Mouse (Mus musculus): ENCODE measurements around the gene Ash1l. TPM values are rescaled to one million over a fixed set of nuclear protein-coding genes. Genes with fewer than 3 reads are reported as not detected.

Gene Ash1l
- polyA plus RNA-seq, 1 experiment = 5.4 TPM

- Histone ChIP-seq H3K79me2 (ENCODE audit: control insufficient read depth, insufficient read depth) (no peaks in the 10 kb centered on the region), H3K79me3 (ENCODE audit: low read depth) (no peaks in the 10 kb centered on the region), H3ac (ENCODE audit: control insufficient read depth, insufficient read length, low read depth) (no peak overlapping the region), H3K4me3 (ENCODE audit: insufficient read depth, poor library complexity, severe bottlenecking) (no peak overlapping the region), H3K27me3 (ENCODE audit: control insufficient read depth, insufficient read depth, insufficient read length) (no peaks in the 10 kb centered on the region), H3K36me3 (ENCODE audit: control insufficient read depth, insufficient read depth) (peaks cover 67% of the 10 kb centered on the region)
- no peak for TF ChIP-seq CEBPB (IDR thresholded peaks at IDR 0.05; ENCODE audit: low read depth)
- no peak for TF ChIP-seq MYOG (IDR thresholded peaks at IDR 0.05; ENCODE audit: control insufficient read depth, extremely low read depth, insufficient read length)
- no peak for TF ChIP-seq MAX (IDR thresholded peaks at IDR 0.05)
- no peak for TF ChIP-seq MYOD1 (IDR thresholded peaks at IDR 0.05; ENCODE audit: control insufficient read depth, insufficient read length, low read depth)
- TF ChIP-seq USF1 (IDR thresholded peaks at IDR 0.05; ENCODE audit: low read depth) = no peak
- no peak for TF ChIP-seq FOSL1 (IDR thresholded peaks at IDR 0.05; ENCODE audit: insufficient read depth, low read length, poor library complexity, severe bottlenecking)
- TF ChIP-seq CTCF (IDR thresholded peaks at IDR 0.05; ENCODE audit: control insufficient read depth, insufficient read depth, insufficient read length) = no peak
Measured at GRCm38 (mm10) chr3:88923989-88924591, 26.3 kb upstream of the Ash1l start.

GRCm38 (mm10) chr3:88925651-88926050, 24.8 kb upstream of the Ash1l start:
- Histone ChIP-seq H3K27me3 (ENCODE audit: control insufficient read depth, insufficient read depth, insufficient read length) (no peaks in the 10 kb centered on the region), H3ac (ENCODE audit: control insufficient read depth, insufficient read length, low read depth) (no peak overlapping the region), H3K36me3 (ENCODE audit: control insufficient read depth, insufficient read depth) (peaks cover 79% of the 10 kb centered on the region), H3K79me3 (ENCODE audit: low read depth) (no peaks in the 10 kb centered on the region), H3K79me2 (ENCODE audit: control insufficient read depth, insufficient read depth) (no peaks in the 10 kb centered on the region), H3K4me3 (ENCODE audit: insufficient read depth, poor library complexity, severe bottlenecking) (no peak overlapping the region)
- TF ChIP-seq CEBPB (IDR thresholded peaks at IDR 0.05; ENCODE audit: low read depth) (no peak), CTCF (IDR thresholded peaks at IDR 0.05; ENCODE audit: control insufficient read depth, insufficient read depth, insufficient read length) (no peak), USF1 (IDR thresholded peaks at IDR 0.05; ENCODE audit: low read depth) (no peak), MAX (IDR thresholded peaks at IDR 0.05) (no peak), MYOD1 (IDR thresholded peaks at IDR 0.05; ENCODE audit: control insufficient read depth, insufficient read length, low read depth) (no peak), FOSL1 (IDR thresholded peaks at IDR 0.05; ENCODE audit: insufficient read depth, low read length, poor library complexity, severe bottlenecking) (no peak), MYOG (IDR thresholded peaks at IDR 0.05; ENCODE audit: control insufficient read depth, extremely low read depth, insufficient read length) (no peak)

- Histone ChIP-seq H3K36me3 (ENCODE audit: control insufficient read depth, insufficient read depth) (peaks cover 69% of the 10 kb centered on the region), H3K4me3 (ENCODE audit: insufficient read depth, poor library complexity, severe bottlenecking) (no peak overlapping the region), H3K79me2 (ENCODE audit: control insufficient read depth, insufficient read depth) (no peaks in the 10 kb centered on the region), H3K79me3 (ENCODE audit: low read depth) (no peaks in the 10 kb centered on the region), H3ac (ENCODE audit: control insufficient read depth, insufficient read length, low read depth) (no peak overlapping the region), H3K27me3 (ENCODE audit: control insufficient read depth, insufficient read depth, insufficient read length) (no peaks in the 10 kb centered on the region)
- TF ChIP-seq MYOD1 (IDR thresholded peaks at IDR 0.05; ENCODE audit: control insufficient read depth, insufficient read length, low read depth) (no peak), CTCF (IDR thresholded peaks at IDR 0.05; ENCODE audit: control insufficient read depth, insufficient read depth, insufficient read length) (no peak)
Measured at GRCm38 (mm10) chr3:88929501-88929900, 20.9 kb upstream of the Ash1l start.

GRCm38 (mm10) chr3:88939071-88939470, 11.4 kb upstream of the Ash1l start:
- peaks cover 41% of the 10 kb centered on the region for H3K36me3 ChIP-seq (ENCODE audit: control insufficient read depth, insufficient read depth)
- no peak for TF ChIP-seq CEBPB (IDR thresholded peaks at IDR 0.05; ENCODE audit: low read depth)
- TF ChIP-seq MYOG (IDR thresholded peaks at IDR 0.05; ENCODE audit: control insufficient read depth, extremely low read depth, insufficient read length) = no peak
- TF ChIP-seq FOSL1 (IDR thresholded peaks at IDR 0.05; ENCODE audit: insufficient read depth, low read length, poor library complexity, severe bottlenecking) = no peak
- TF ChIP-seq MYOD1 (IDR thresholded peaks at IDR 0.05; ENCODE audit: control insufficient read depth, insufficient read length, low read depth) = no peak
- no peak for TF ChIP-seq CTCF (IDR thresholded peaks at IDR 0.05; ENCODE audit: control insufficient read depth, insufficient read depth, insufficient read length)
- no peak for TF ChIP-seq USF1 (IDR thresholded peaks at IDR 0.05; ENCODE audit: low read depth)
- TF ChIP-seq MAX (IDR thresholded peaks at IDR 0.05) = no peak
- H3K79me2 ChIP-seq (ENCODE audit: control insufficient read depth, insufficient read depth) = peaks cover 9% of the 10 kb centered on the region
- peaks cover 1% of the 10 kb centered on the region for H3K79me3 ChIP-seq (ENCODE audit: low read depth)
- no peak overlapping the region for H3ac ChIP-seq (ENCODE audit: control insufficient read depth, insufficient read length, low read depth)
- no peak overlapping the region for H3K4me3 ChIP-seq (ENCODE audit: insufficient read depth, poor library complexity, severe bottlenecking)
- no peaks in the 10 kb centered on the region for H3K27me3 ChIP-seq (ENCODE audit: control insufficient read depth, insufficient read depth, insufficient read length)

GRCm38 (mm10) chr3:88939749-88940148, 10.7 kb upstream of the Ash1l start:
- H3ac ChIP-seq (ENCODE audit: control insufficient read depth, insufficient read length, low read depth) = no peak overlapping the region
- H3K4me3 ChIP-seq (ENCODE audit: insufficient read depth, poor library complexity, severe bottlenecking) = no peak overlapping the region
- H3K36me3 ChIP-seq (ENCODE audit: control insufficient read depth, insufficient read depth) = peaks cover 38% of the 10 kb centered on the region
- H3K79me2 ChIP-seq (ENCODE audit: control insufficient read depth, insufficient read depth) = peaks cover 16% of the 10 kb centered on the region
- peak; percentile 1 for TF ChIP-seq CTCF (IDR thresholded peaks at IDR 0.05; ENCODE audit: control insufficient read depth, insufficient read depth, insufficient read length)
- TF ChIP-seq MYOG (IDR thresholded peaks at IDR 0.05; ENCODE audit: control insufficient read depth, extremely low read depth, insufficient read length) = no peak
- no peaks in the 10 kb centered on the region for H3K27me3 ChIP-seq (ENCODE audit: control insufficient read depth, insufficient read depth, insufficient read length)
- H3K79me3 ChIP-seq (ENCODE audit: low read depth) = peaks cover 1% of the 10 kb centered on the region

GRCm38 (mm10) chr3:88942316-88942880, 8.0 kb upstream of the Ash1l start:
- peaks cover 25% of the 10 kb centered on the region for H3K79me3 ChIP-seq (ENCODE audit: low read depth)
- TF ChIP-seq MYOD1 (IDR thresholded peaks at IDR 0.05; ENCODE audit: control insufficient read depth, insufficient read length, low read depth) (no peak), FOSL1 (IDR thresholded peaks at IDR 0.05; ENCODE audit: insufficient read depth, low read length, poor library complexity, severe bottlenecking) (no peak), CTCF (IDR thresholded peaks at IDR 0.05; ENCODE audit: control insufficient read depth, insufficient read depth, insufficient read length) (no peak), MYOG (IDR thresholded peaks at IDR 0.05; ENCODE audit: control insufficient read depth, extremely low read depth, insufficient read length) (no peak), USF1 (IDR thresholded peaks at IDR 0.05; ENCODE audit: low read depth) (no peak), MAX (IDR thresholded peaks at IDR 0.05) (no peak), CEBPB (IDR thresholded peaks at IDR 0.05; ENCODE audit: low read depth) (no peak)
- no peaks in the 10 kb centered on the region for H3K27me3 ChIP-seq (ENCODE audit: control insufficient read depth, insufficient read depth, insufficient read length)
- H3K36me3 ChIP-seq (ENCODE audit: control insufficient read depth, insufficient read depth) = peaks cover 28% of the 10 kb centered on the region
- no peak overlapping the region for H3ac ChIP-seq (ENCODE audit: control insufficient read depth, insufficient read length, low read depth)
- H3K4me3 ChIP-seq (ENCODE audit: insufficient read depth, poor library complexity, severe bottlenecking) = no peak overlapping the region
- peaks cover 43% of the 10 kb centered on the region for H3K79me2 ChIP-seq (ENCODE audit: control insufficient read depth, insufficient read depth)

Measured in C2C12 (cell line).